Mouse (Mus musculus) mouse trophoblast stem cell (cell line): ENCODE measurements around the gene Sema4d.

Experiments used
- in situ Hi-C, 2 experiments: fragments of 300-500 bp; cut with MseI, MboI; formaldehyde crosslinking; loops; 2 replicates in 1 of 2; 3 replicates in 1 of 2; pipeline ENCODE4 v1.15.1; 2025

The Sema4d gene

GRCm38 (mm10) chr13:51731474-51731873 is 62.1 kb downstream of the Sema4d start:
- in situ Hi-C loops, result no loop called here

- in situ Hi-C loops, result no loop called here
Observed at GRCm38 (mm10) chr13:51729887-51730361, 63.6 kb downstream of the Sema4d start.

GRCm38 (mm10) chr13:51727364-51727763 is 66.2 kb downstream of the Sema4d start:
- in situ Hi-C loops, result no loop called here

GRCm38 (mm10) chr13:51725926-51726574 is 67.5 kb downstream of the Sema4d start:
- in situ Hi-C loops, result no loop called here

GRCm38 (mm10) chr13:51725446-51725845 is 68.1 kb downstream of the Sema4d start:
- in situ Hi-C loops, result no loop called here

- in situ Hi-C loops, result no loop called here
Observed at GRCm38 (mm10) chr13:51724566-51724965, 69.0 kb downstream of the Sema4d start.

GRCm38 (mm10) chr13:51723114-51723513 is 70.4 kb downstream of the Sema4d start:
- in situ Hi-C loops, result no loop called here

GRCm38 (mm10) chr13:51720556-51720955 is 73.0 kb downstream of the Sema4d start:
- in situ Hi-C loops, result no loop called here

GRCm38 (mm10) chr13:51719256-51719655 is 74.3 kb downstream of the Sema4d start:
- in situ Hi-C loops, result no loop called here

GRCm38 (mm10) chr13:51716350-51717263 is 76.9 kb downstream of the Sema4d start:
- in situ Hi-C loops, result no loop called here

- in situ Hi-C loops, result no loop called here
Observed at GRCm38 (mm10) chr13:51712022-51712421, 81.5 kb downstream of the Sema4d start.

- in situ Hi-C loops, result no loop called here
Observed at GRCm38 (mm10) chr13:51710738-51711137, 82.8 kb downstream of the Sema4d start.

GRCm38 (mm10) chr13:51705882-51706854 is 87.4 kb downstream of the Sema4d start:
- in situ Hi-C loops, result no loop called here

- in situ Hi-C loops, result no loop called here
Observed at GRCm38 (mm10) chr13:51703893-51704292, 89.7 kb downstream of the Sema4d start.

GRCm38 (mm10) chr13:51698318-51698717 is 95.2 kb downstream of the Sema4d start:
- in situ Hi-C loops, result no loop called here

- in situ Hi-C loops, result no loop called here
Observed at GRCm38 (mm10) chr13:51697897-51698296, 95.7 kb downstream of the Sema4d start.

- in situ Hi-C loops, result no loop called here
Observed at GRCm38 (mm10) chr13:51697455-51697854, 96.1 kb downstream of the Sema4d start.

GRCm38 (mm10) chr13:51696481-51696880 is 97.1 kb downstream of the Sema4d start:
- in situ Hi-C loops, result no loop called here

- in situ Hi-C loops, result no loop called here
Observed at GRCm38 (mm10) chr13:51688688-51689087, 104.9 kb downstream of the Sema4d start.

- in situ Hi-C loops, result no loop called here
Observed at GRCm38 (mm10) chr13:51686966-51687365, 106.6 kb downstream of the Sema4d start.

GRCm38 (mm10) chr13:51685290-51685966 is 108.1 kb downstream of the Sema4d start:
- in situ Hi-C loops, result no loop called here
